Mouse (Mus musculus) heart, embryonic 13.5 days (tissue): ENCODE measurements around the gene Calcoco1. TPM values are rescaled to one million over a fixed set of nuclear protein-coding genes. Genes with fewer than 3 reads are reported as not detected.

Experiments
- ATAC-seq: fragments of 200-750 bp; cut with Nextera tagmentation; 2 replicates; pipeline ENCODE4 v1.8.0; 2017; ENCODE audit warnings: moderate TSS enrichment; ENCODE audit not compliant: insufficient number of reproducible peaks, low FRiP score, low TSS enrichment; ENCODE audit errors: extremely low read depth
- H3K27ac ChIP-seq: fragments of 300-500 bp; sonication (generic); replicated peaks from 2 replicates; pipeline ENCODE4 v1.5.1; 2015; ENCODE audit warnings: moderate library complexity, mild to moderate bottlenecking, inconsistent platforms
- H3K27me3 ChIP-seq: fragments of 300-500 bp; sonication (generic); replicated peaks from 2 replicates; pipeline ENCODE4 v1.6.1; 2015; ENCODE audit warnings: mild to moderate bottlenecking, inconsistent platforms
- H3K36me3 ChIP-seq: fragments of 300-500 bp; sonication (generic); 2 replicates; pipeline ENCODE4 v1.6.1; 2015; ENCODE audit warnings: mild to moderate bottlenecking, inconsistent platforms
- H3K4me1 ChIP-seq: fragments of 300-500 bp; sonication (generic); 2 replicates; pipeline ENCODE4 v1.6.1; 2015; ENCODE audit warnings: inconsistent platforms
- H3K4me2 ChIP-seq: fragments of 300-500 bp; sonication (generic); 2 replicates; pipeline ENCODE4 v1.6.1; 2015; ENCODE audit warnings: inconsistent platforms, mild to moderate bottlenecking, moderate library complexity
- H3K4me3 ChIP-seq: fragments of 300-500 bp; sonication (generic); 2 replicates; pipeline ENCODE4 v1.5.1; 2015; ENCODE audit warnings: moderate library complexity, mild to moderate bottlenecking, inconsistent platforms
- H3K9ac ChIP-seq: fragments of 300-500 bp; sonication (generic); 2 replicates; pipeline ENCODE4 v1.6.1; 2015; ENCODE audit warnings: inconsistent platforms, mild to moderate bottlenecking, moderate library complexity
- H3K9me3 ChIP-seq: fragments of 300-500 bp; sonication (generic); 2 replicates; pipeline ENCODE4 v1.6.1; 2016; ENCODE audit warnings: inconsistent platforms
- WGBS: fragments of 180-500 bp; shearing (Covaris S2); methylation state at CpG from one replicate; pipeline ENCODE4 v1.1.7; 2015; ENCODE audit warnings: mixed read lengths; 5-methylcytosine and 5-hydroxymethylcytosine counted together
- polyA plus RNA-seq: library from polyadenylated mRNA; unstranded; fragments of >200 nt; fragmentation: Nextera tagmentation; extraction: Ambion mirVana; gene quantifications from 2 replicates; pipeline ENCODE4 v1.2.1, GENCODE M21; 2015

The Calcoco1 gene
- polyA plus RNA-seq, 1 experiment from 2014 or later, result 50.8 TPM

DNA sequence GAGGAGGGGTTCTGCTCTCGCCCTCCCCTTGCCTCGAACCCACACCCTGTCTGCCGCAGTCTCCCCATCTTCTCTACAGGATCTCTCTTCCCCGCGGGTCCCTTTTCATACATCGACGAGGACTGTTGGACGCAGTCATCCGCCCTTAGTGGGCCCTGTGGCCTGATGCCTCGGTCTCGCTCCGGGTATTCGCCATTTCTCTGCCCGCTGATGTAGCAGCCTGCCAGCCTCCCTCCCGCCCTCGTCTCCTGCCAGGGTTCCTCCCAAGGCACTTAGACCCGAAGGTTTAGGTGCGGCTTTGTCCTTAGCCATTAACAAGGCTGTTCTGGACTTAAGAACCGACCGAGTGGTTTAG lies 25.3 kb upstream of the Calcoco1 start:
- H3K36me3 ChIP-seq, result no peaks in the 10 kb centered on the region
- H3K4me1 ChIP-seq, result peaks cover 7% of the 10 kb centered on the region
- H3K4me2 ChIP-seq, result peak overlapping the region; percentile 83
- ATAC-seq, result no peak
- H3K9me3 ChIP-seq, result no peaks in the 10 kb centered on the region
- peaks cover 96% of the 10 kb centered on the region for H3K27me3 ChIP-seq
- no peak overlapping the region for H3K27ac ChIP-seq
- H3K4me3 ChIP-seq, result peak overlapping the region; percentile 59
- WGBS, result under 1% methylated on average over 20 of the region's 20 CpGs
- H3K9ac ChIP-seq, result peak overlapping the region; percentile 75

GRCm38 (mm10) chr15:102746488-102747285 lies 24.7 kb upstream of the Calcoco1 start:
- peaks cover 96% of the 10 kb centered on the region for H3K27me3 ChIP-seq
- H3K9ac ChIP-seq, result peak overlapping the region; percentile 75
- H3K36me3 ChIP-seq, result no peaks in the 10 kb centered on the region
- no peak overlapping the region for H3K27ac ChIP-seq
- ATAC-seq, result no peak
- peaks cover 7% of the 10 kb centered on the region for H3K4me1 ChIP-seq
- H3K4me3 ChIP-seq, result peak overlapping the region; percentile 59
- WGBS, result under 1% methylated on average over 74 of the region's 75 CpGs
- peak overlapping the region; percentile 83 for H3K4me2 ChIP-seq
- H3K9me3 ChIP-seq, result no peaks in the 10 kb centered on the region

- Histone ChIP-seq H3K9ac (peak overlapping the region; percentile 75; the same call in 1 of the 2 replicates), H3K4me1 (peaks cover 7% of the 10 kb centered on the region), H3K4me2 (peak overlapping the region; percentile 83), H3K4me3 (peak overlapping the region; percentile 59), H3K27me3 (peaks cover 96% of the 10 kb centered on the region), H3K27ac (no peak overlapping the region), H3K9me3 (no peaks in the 10 kb centered on the region), H3K36me3 (no peaks in the 10 kb centered on the region)
- no peak for ATAC-seq
- 12% methylated on average over 11 of the region's 11 CpGs for WGBS
Measured at GRCm38 (mm10) chr15:102746126-102746487, 24.1 kb upstream of the Calcoco1 start.

DNA sequence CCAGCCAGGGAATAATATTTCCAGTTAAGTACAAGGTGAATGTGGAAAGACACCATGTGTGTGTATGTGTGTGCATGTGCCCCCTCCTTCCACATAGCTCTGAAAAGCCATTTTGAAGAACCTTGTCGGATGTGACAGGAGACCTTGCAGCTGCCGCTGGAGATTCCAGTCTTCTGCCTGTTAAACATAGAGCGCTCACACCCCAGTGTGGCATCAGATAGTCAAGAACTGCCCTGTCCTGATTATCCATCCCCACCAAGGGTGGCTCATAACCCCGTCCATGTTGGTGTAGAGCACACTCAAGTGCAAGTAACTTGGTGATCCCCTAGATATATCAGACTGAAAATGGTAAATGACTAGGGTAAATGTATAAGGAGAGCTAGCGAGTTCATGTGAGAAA lies 23.4 kb upstream of the Calcoco1 start:
- peaks cover 7% of the 10 kb centered on the region for H3K4me1 ChIP-seq
- no peak for ATAC-seq
- H3K4me3 ChIP-seq, result no peak overlapping the region
- no peaks in the 10 kb centered on the region for H3K9me3 ChIP-seq
- no peak overlapping the region for H3K4me2 ChIP-seq
- peaks cover 94% of the 10 kb centered on the region for H3K27me3 ChIP-seq
- no peaks in the 10 kb centered on the region for H3K36me3 ChIP-seq
- no peak overlapping the region for H3K27ac ChIP-seq
- WGBS, result 25% methylated on average over 5 of the region's 5 CpGs
- H3K9ac ChIP-seq, result no peak overlapping the region

DNA sequence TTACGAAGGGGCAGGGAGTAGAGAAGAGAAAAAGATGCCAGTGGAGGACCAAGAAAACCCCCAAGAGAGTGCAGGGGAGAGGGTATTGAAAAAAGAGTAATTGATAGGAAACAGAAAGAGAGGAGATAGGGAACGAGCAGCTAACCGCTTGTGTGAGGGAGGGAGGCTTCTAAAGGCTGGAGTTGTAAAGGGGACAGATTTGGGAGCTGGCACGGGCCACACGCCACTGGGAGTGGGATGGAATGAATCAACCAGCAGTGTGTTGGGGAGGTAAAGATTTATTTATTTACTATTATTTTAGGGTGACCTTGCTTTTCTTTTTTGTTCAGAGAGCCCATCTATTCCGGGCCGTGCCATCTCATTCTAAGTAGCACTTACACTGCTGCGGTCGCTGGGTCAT lies 22.9 kb upstream of the Calcoco1 start:
- 16% methylated on average over 9 of the region's 9 CpGs for WGBS
- no peaks in the 10 kb centered on the region for H3K9me3 ChIP-seq
- H3K9ac ChIP-seq, result no peak overlapping the region
- H3K36me3 ChIP-seq, result no peaks in the 10 kb centered on the region
- peaks cover 7% of the 10 kb centered on the region for H3K4me1 ChIP-seq
- H3K27me3 ChIP-seq, result peaks cover 93% of the 10 kb centered on the region
- H3K27ac ChIP-seq, result no peak overlapping the region
- no peak overlapping the region for H3K4me3 ChIP-seq
- no peak overlapping the region for H3K4me2 ChIP-seq
- no peak for ATAC-seq

DNA sequence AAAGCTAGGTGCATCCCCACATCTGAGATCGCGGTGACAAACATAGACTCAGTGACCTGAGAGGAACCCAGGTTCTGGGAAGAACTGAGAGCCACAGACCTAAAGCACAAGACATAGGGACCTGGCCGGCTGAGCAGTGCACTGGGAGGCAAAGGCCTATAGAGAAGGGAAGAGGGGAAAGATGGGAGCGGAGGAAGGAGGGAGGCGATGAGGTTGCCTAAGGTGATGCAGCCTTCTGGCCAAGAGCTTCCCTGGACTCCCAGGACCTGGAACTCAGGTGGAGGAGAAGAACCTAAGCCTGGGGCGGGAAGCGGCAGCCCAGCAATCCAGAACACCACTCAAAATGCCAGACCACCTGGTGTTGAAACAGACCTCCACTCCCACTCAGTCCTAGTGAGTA lies 22.4 kb upstream of the Calcoco1 start:
- Histone ChIP-seq H3K4me3 (no peak overlapping the region), H3K36me3 (no peaks in the 10 kb centered on the region), H3K27ac (no peak overlapping the region), H3K27me3 (peaks cover 91% of the 10 kb centered on the region), H3K4me1 (peaks cover 7% of the 10 kb centered on the region), H3K4me2 (no peak overlapping the region), H3K9me3 (no peaks in the 10 kb centered on the region), H3K9ac (no peak overlapping the region)
- WGBS, result 12% methylated on average over 7 of the region's 7 CpGs
- ATAC-seq, result no peak

GRCm38 (mm10) chr15:102743996-102744395 lies 22.0 kb upstream of the Calcoco1 start:
- Histone ChIP-seq H3K27me3 (peaks cover 91% of the 10 kb centered on the region), H3K4me1 (peaks cover 7% of the 10 kb centered on the region), H3K27ac (no peak overlapping the region), H3K4me3 (no peak overlapping the region), H3K9me3 (no peaks in the 10 kb centered on the region), H3K9ac (no peak overlapping the region), H3K36me3 (no peaks in the 10 kb centered on the region), H3K4me2 (no peak overlapping the region)
- ATAC-seq, result no peak
- WGBS, result 2% methylated on average over 14 of the region's 14 CpGs

DNA sequence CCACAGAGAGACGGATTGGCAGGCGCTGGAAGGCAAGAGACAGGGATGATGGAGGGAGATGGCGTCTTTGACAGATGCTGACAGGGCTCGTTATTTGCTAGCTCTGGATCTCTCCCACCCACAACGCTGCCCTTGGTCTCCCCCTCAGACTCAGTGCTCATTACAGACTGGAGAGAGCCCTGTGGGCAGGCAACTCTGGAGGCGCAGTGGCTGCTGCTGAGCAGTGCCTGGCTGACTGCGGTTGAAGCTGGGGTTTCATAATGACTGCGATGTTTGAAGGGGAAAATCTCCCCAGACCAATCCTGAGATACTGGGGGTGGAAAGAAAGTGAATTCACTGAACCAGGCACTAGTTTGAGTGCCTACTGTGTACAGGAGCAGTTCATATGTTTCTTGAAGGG lies 21.2 kb upstream of the Calcoco1 start:
- no peak overlapping the region for H3K27ac ChIP-seq
- ATAC-seq, result no peak
- WGBS, result 28% methylated on average over 8 of the region's 8 CpGs
- H3K27me3 ChIP-seq, result peaks cover 88% of the 10 kb centered on the region
- no peak overlapping the region for H3K9ac ChIP-seq
- no peaks in the 10 kb centered on the region for H3K36me3 ChIP-seq
- no peak overlapping the region for H3K4me3 ChIP-seq
- H3K4me1 ChIP-seq, result peaks cover 7% of the 10 kb centered on the region
- H3K9me3 ChIP-seq, result no peaks in the 10 kb centered on the region
- H3K4me2 ChIP-seq, result no peak overlapping the region

DNA sequence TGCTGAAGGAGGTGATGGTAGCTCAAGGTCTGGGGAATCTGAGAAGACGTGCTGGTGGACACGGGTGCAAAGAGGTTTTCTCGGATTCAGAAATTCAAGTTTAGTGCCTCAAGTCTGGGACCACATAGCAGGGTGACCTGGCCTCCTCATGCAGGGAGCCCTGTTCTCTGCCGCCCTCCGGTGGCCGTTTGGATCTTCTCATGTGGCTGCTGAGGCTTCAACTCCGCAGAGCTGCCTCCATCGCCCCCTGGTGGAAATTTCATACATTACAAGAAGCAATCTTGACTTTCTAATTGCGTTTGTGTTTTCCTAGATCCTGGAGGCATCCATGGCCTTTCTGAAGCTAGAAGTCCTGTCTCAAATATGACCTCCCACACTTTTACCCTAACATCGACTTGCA lies 20.6 kb upstream of the Calcoco1 start:
- peaks cover 88% of the 10 kb centered on the region for H3K27me3 ChIP-seq
- 0 out of 2 replicates have a peak, but pooled peaks have one; percentile 28 for ATAC-seq
- no peaks in the 10 kb centered on the region for H3K9me3 ChIP-seq
- no peaks in the 10 kb centered on the region for H3K36me3 ChIP-seq
- H3K4me3 ChIP-seq, result no peak overlapping the region
- peaks cover 7% of the 10 kb centered on the region for H3K4me1 ChIP-seq
- 1% methylated on average over 10 of the region's 10 CpGs for WGBS
- no peak overlapping the region for H3K27ac ChIP-seq
- no peak overlapping the region for H3K4me2 ChIP-seq
- H3K9ac ChIP-seq, result no peak overlapping the region

GRCm38 (mm10) chr15:102739520-102740297 lies 17.7 kb upstream of the Calcoco1 start:
- H3K4me3 ChIP-seq, result no peak overlapping the region
- H3K27me3 ChIP-seq, result peaks cover 88% of the 10 kb centered on the region
- H3K9me3 ChIP-seq, result no peaks in the 10 kb centered on the region
- 27% methylated on average over 15 of the region's 15 CpGs for WGBS
- H3K4me2 ChIP-seq, result no peak overlapping the region; the same call in 1 of the 2 replicates
- H3K4me1 ChIP-seq, result peaks cover 7% of the 10 kb centered on the region
- no peak for ATAC-seq
- H3K27ac ChIP-seq, result no peak overlapping the region
- H3K36me3 ChIP-seq, result no peaks in the 10 kb centered on the region
- H3K9ac ChIP-seq, result no peak overlapping the region

DNA sequence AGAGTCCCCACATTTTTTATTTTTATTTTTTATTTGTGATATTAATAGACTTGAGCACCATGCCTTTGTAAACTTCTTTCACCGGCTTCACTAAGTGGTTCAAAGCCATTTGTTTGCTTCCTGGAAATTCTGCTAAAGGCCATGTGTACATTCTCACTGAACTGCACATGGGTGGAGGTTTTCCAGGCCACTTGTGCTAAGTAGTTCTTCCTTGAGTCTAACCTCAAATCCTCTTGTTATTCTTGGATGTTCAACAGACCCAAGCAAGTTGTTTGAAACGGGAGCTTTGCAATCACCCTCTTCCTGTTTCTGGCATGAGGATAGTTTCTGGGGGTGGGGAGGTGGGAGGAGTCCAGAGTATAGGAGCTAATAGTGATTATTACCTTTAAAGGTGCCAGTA lies 16.5 kb upstream of the Calcoco1 start:
- ATAC-seq, result no peak
- no peak overlapping the region for H3K27ac ChIP-seq
- H3K27me3 ChIP-seq, result peaks cover 88% of the 10 kb centered on the region
- no peak overlapping the region for H3K4me3 ChIP-seq
- H3K4me2 ChIP-seq, result no peak overlapping the region
- H3K9ac ChIP-seq, result no peak overlapping the region
- WGBS, result 43% methylated on average over 2 of the region's 2 CpGs
- H3K4me1 ChIP-seq, result peaks cover 7% of the 10 kb centered on the region
- no peaks in the 10 kb centered on the region for H3K9me3 ChIP-seq
- no peaks in the 10 kb centered on the region for H3K36me3 ChIP-seq
